In the genomic region with DNA sequence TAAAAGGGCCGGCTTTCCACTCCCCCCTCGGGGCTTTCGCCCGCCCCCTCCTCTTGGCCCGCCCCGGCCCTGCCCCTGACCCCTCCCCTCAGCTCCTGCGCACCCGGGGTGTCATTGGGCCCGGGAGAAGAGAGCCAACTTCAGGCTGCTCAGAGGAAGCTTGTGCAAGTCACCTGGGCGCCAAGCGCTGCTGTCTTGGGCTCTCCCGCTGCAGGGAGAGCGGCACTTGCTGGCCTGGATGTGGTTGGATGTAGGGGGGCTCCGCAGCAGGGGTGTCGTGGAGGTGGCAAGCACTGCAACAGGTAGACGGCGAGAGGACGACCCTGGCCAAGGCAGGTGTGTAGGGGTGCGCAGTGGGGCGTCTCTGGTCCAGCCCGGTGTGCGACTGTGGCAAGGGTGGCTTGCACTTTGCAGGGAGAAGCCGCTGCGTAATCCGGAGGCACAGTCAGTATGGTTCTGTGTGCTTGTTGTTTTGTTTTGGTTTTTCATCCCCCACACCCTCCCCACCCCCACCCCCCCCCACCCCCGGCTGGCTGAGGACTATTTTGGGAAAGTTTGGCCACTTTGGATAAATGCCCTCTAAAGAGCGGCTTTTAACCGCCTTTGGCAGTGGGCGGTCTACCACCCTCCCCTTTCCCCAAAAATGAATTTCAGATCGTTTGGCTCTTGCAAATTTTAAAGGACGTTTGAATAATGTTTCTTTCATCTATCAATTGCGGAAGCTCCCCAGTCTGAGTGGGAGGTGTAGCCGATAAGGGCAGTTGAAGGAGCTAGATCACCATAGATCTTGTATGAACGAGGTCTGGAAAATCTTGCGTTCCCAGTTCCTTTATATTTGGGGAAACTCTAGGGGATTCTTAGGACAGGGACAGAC, we compare ENCODE assay signal across 8 mouse cellular contexts. TPM values are rescaled to one million over a fixed set of nuclear protein-coding genes. Genes with fewer than 3 reads are reported as not detected.
DNase-seq lines count a peak whose midpoint lies in the region; ATAC-seq and TF ChIP-seq lines count a peak whose summit lies in the region.

No protein-coding gene starts in this region.

- no peaks in the 10 kb centered on the region for H3K36me3 ChIP-seq in embryonic facial prominence, embryonic 10.5 days (replicated peaks)
- no peaks in the 10 kb centered on the region for H3K36me3 ChIP-seq in hindbrain, embryonic 12.5 days
- H3K36me3 ChIP-seq in midbrain, embryonic 14.5 days (ENCODE audit: control insufficient read depth, insufficient read depth, low read length) = no peaks in the 10 kb centered on the region

- H3K9ac ChIP-seq in hindbrain, embryonic 12.5 days = peak overlapping the region; percentile 55; the same call in 1 of the 2 replicates
- H3K9ac ChIP-seq in midbrain, embryonic 14.5 days (replicated peaks; ENCODE audit: low read length) = peak overlapping the region; percentile 42; the same call in 1 of the 2 replicates

- no peaks in the 10 kb centered on the region for H3K9me3 ChIP-seq in embryonic facial prominence, embryonic 10.5 days
- H3K9me3 ChIP-seq in hindbrain, embryonic 12.5 days (replicated peaks) = no peaks in the 10 kb centered on the region
- H3K9me3 ChIP-seq in midbrain, embryonic 14.5 days (ENCODE audit: control insufficient read depth, low read length) = no peaks in the 10 kb centered on the region

- no peak for DNase-seq in left cerebral cortex, adult 2 months (ENCODE audit: extremely low spot score in 1 of 2, low spot score in 2 of 2)
- no peak for DNase-seq in left cerebral cortex, postnatal 4 days
- peak; percentile 13 for DNase-seq in embryonic facial prominence, embryonic 10.5 days (ENCODE audit: low spot score)
- peak; percentile 4 for DNase-seq in midbrain, embryonic 14.5 days
- DNase-seq in left cerebral cortex, postnatal 25 days (ENCODE audit: low spot score in 2 of 2) = no peak
- no peak for DNase-seq in adipocyte (ENCODE audit: low spot score)

- peak overlapping the region; percentile 100 for H3K4me2 ChIP-seq in hindbrain, embryonic 12.5 days (replicated peaks)
- H3K4me2 ChIP-seq in midbrain, embryonic 14.5 days (ENCODE audit: low read length) = peak overlapping the region; percentile 100

- peaks cover 34% of the 10 kb centered on the region for H3K4me1 ChIP-seq in embryonic facial prominence, embryonic 10.5 days
- peaks cover 24% of the 10 kb centered on the region for H3K4me1 ChIP-seq in hindbrain, embryonic 12.5 days
- H3K4me1 ChIP-seq in midbrain, embryonic 14.5 days (ENCODE audit: control insufficient read depth, insufficient read depth, low read length) = peaks cover 11% of the 10 kb centered on the region

- TF ChIP-seq CTCF in left cerebral cortex, adult 2 months (IDR thresholded peaks at IDR 0.05) = no peak

- peaks cover 77% of the 10 kb centered on the region for H3K27me3 ChIP-seq in embryonic facial prominence, embryonic 10.5 days (replicated peaks; ENCODE audit: low read depth, poor library complexity, severe bottlenecking)
- H3K27me3 ChIP-seq in hindbrain, embryonic 12.5 days = peaks cover 52% of the 10 kb centered on the region
- peaks cover 41% of the 10 kb centered on the region for H3K27me3 ChIP-seq in midbrain, embryonic 14.5 days (ENCODE audit: control insufficient read depth, insufficient read depth, low read length)

- peak overlapping the region; percentile 78 for H3K27ac ChIP-seq in left cerebral cortex, adult 2 months
- peak overlapping the region; percentile 44; the same call in 1 of the 2 replicates for H3K27ac ChIP-seq in embryonic facial prominence, embryonic 10.5 days (replicated peaks)
- no peak overlapping the region for H3K27ac ChIP-seq in hindbrain, embryonic 12.5 days
- no peak overlapping the region for H3K27ac ChIP-seq in midbrain, embryonic 14.5 days (replicated peaks; ENCODE audit: low read depth, low read length)

- H3K4me3 ChIP-seq in left cerebral cortex, adult 2 months = peak overlapping the region; percentile 84
- peak overlapping the region; percentile 73 for H3K4me3 ChIP-seq in embryonic facial prominence, embryonic 10.5 days
- peak overlapping the region; percentile 73 for H3K4me3 ChIP-seq in hindbrain, embryonic 12.5 days
- peak overlapping the region; percentile 63 for H3K4me3 ChIP-seq in midbrain, embryonic 14.5 days (replicated peaks; ENCODE audit: low read depth, low read length)

- intact Hi-C loops in left cerebral cortex, adult 2 months (cut with DNase I) = loop anchor here (5.0 to 10.0 kb wide), 3 partner anchors 70 to 472 kb away; no protein-coding TSS in a partner anchor
- intact Hi-C loops in left cerebral cortex, postnatal 4 days (cut with DNase I) = loop anchor here (10.0 kb wide), 1 partner anchor 412 kb away; no protein-coding TSS in a partner anchor
- intact Hi-C loops in left cerebral cortex, postnatal 25 days (cut with DNase I) = loop anchor here (5.0 kb wide), 2 partner anchors 230 to 835 kb away; no protein-coding TSS in a partner anchor

- peak; percentile 81 for ATAC-seq in hindbrain, embryonic 12.5 days (ENCODE audit: low FRiP score)
- no peak for ATAC-seq in midbrain, embryonic 14.5 days (ENCODE audit: low FRiP score, low TSS enrichment)
- no peak for ATAC-seq in inflammation-experienced regulatory T-cells, adult 6 months

- WGBS in embryonic facial prominence, embryonic 10.5 days = under 1% methylated on average over 35 of the region's 35 CpGs
- WGBS in hindbrain, embryonic 12.5 days = 1% methylated on average over 31 of the region's 35 CpGs
- whole genome bisulfite sequencing in midbrain, embryonic 14.5 days = under 1% methylated on average over 34 of the region's 35 CpGs

RNA-seq across cellular contexts. Expression of gene Nr3c2, which starts 3.2 kb away (rescaled TPM):
- total RNA-seq in left cerebral cortex, adult 2 months (2021) = 10 to 100 TPM; 34.8 to 37.4 TPM
- 10 to 100 TPM; 16.9 to 24.3 TPM for total RNA-seq in left cerebral cortex, postnatal 4 days (2021)
- 0.15 and 0.52 TPM in 2 replicates for polyA plus RNA-seq in embryonic facial prominence, embryonic 10.5 days (2016; fragmentation: Nextera tagmentation; extraction: Ambion mirVana)
- polyA plus RNA-seq in hindbrain, embryonic 12.5 days (2016; fragmentation: Nextera tagmentation; extraction: Ambion mirVana) = 1.4 and 1.7 TPM in 2 replicates
- 1.6 and 1.8 TPM in 2 replicates for polyA plus RNA-seq in midbrain, embryonic 14.5 days (2014; fragmentation: Nextera tagmentation; extraction: Ambion mirVana)
- 1 to 10 TPM; 2.2 to 7.4 (median 4.9) TPM for polyA plus RNA-seq in inflammation-experienced regulatory T-cells, adult 6 months (2017; shearing (Covaris generic))
- total RNA-seq in left cerebral cortex, postnatal 25 days (2021) = 10 to 100 TPM; 22.0 to 29.5 TPM

Comparison
In these comparisons a context has a peak if more than half of its experiments do, and no peak if none do; other contexts are left out.
1. DNase-seq: peak in embryonic facial prominence, embryonic 10.5 days (single experiment) and midbrain, embryonic 14.5 days (single experiment); none in left cerebral cortex, adult 2 months (0 of 2), left cerebral cortex, postnatal 4 days (single experiment), left cerebral cortex, postnatal 25 days (0 of 2) and adipocyte (single experiment).
2. H3K27ac ChIP-seq: peak in left cerebral cortex, adult 2 months (single experiment) and embryonic facial prominence, embryonic 10.5 days (single experiment); none in hindbrain, embryonic 12.5 days (single experiment) and midbrain, embryonic 14.5 days (single experiment).
3. Peak in every context shown above with its lines, with median percentiles within 50 percentile points of each other: H3K4me3 ChIP-seq.